In the genomic region with DNA sequence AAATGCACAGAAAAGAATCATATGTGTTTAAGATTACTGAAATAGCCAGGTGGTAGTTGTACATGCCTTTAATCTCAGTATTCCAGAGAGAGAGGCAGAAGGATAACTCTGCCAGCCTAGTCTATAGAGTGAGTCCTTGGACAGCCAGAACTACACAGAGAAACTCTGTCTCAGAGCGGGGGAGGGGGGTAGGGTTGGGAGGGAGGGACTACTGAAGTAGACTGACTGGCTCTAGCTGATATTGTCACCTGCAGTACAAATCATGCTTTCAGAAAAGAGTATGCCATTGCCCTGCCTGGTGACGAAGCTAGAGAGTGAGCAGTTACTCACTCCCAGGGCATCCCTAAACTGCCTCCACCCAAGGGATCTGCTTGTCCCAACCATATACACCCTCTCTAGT, we compare ENCODE assay signal across 31 mouse cellular contexts.
DNase-seq lines count a peak whose midpoint lies in the region; ATAC-seq lines count a peak whose summit lies in the region.
"Had no signal": no experiment of that assay in that cellular context is flagged by ENCODE, and none has a peak within 500 bp of the region (broad histone marks: within the 10 kb centered on the region; RNA-seq: fewer than 3 reads in every experiment).

No protein-coding gene starts in this region.

- no peak overlapping the region for H3K4me3 ChIP-seq in heart, embryonic 10.5 days
- H3K4me3 ChIP-seq in heart, embryonic 16.5 days (ENCODE audit: low read length): no peak overlapping the region
- H3K4me3 ChIP-seq in liver, embryonic 11.5 days (ENCODE audit: low read depth, low read length): no peak overlapping the region
- no peak overlapping the region for H3K4me3 ChIP-seq in liver, embryonic 16.5 days (ENCODE audit: low read depth, low read length)
- H3K4me3 ChIP-seq: embryonic facial prominence, embryonic 13.5 days; forebrain, embryonic 10.5 days; forebrain, embryonic 15.5 days; hindbrain, embryonic 10.5 days; hindbrain, embryonic 15.5 days; left cerebral cortex, adult 2 months; limb, embryonic 12.5 days had no signal

- H3K9me3 ChIP-seq in heart, embryonic 10.5 days: no peaks in the 10 kb centered on the region
- H3K9me3 ChIP-seq in heart, embryonic 16.5 days (replicated peaks; ENCODE audit: control insufficient read depth, low read length): no peaks in the 10 kb centered on the region
- no peaks in the 10 kb centered on the region for H3K9me3 ChIP-seq in liver, embryonic 11.5 days (ENCODE audit: control insufficient read depth, low read length)
- H3K9me3 ChIP-seq in liver, embryonic 16.5 days (replicated peaks; ENCODE audit: control insufficient read depth, low read length): no peaks in the 10 kb centered on the region
- H3K9me3 ChIP-seq: embryonic facial prominence, embryonic 13.5 days; forebrain, embryonic 10.5 days; forebrain, embryonic 15.5 days; hindbrain, embryonic 10.5 days; hindbrain, embryonic 15.5 days; limb, embryonic 12.5 days had no signal

- intact Hi-C loops in heart, postnatal 14 days (cut with DNase I): no loop called here

- DNase-seq in heart, embryonic 10.5 days (ENCODE audit: low spot score): no peak
- no peak for DNase-seq in heart, postnatal 14 days
- DNase-seq in heart, adult 8-10 months (ENCODE audit: low spot score): no peak
- DNase-seq in liver, embryonic 11.5 days (ENCODE audit: low spot score): no peak
- DNase-seq in adrenal gland, adult 18-20 months (ENCODE audit: low spot score in 2 of 2): no peak
- no peak for DNase-seq in adrenal gland, postnatal 10 days
- DNase-seq: adrenal gland, postnatal 25 days; cerebellum, adult 11-12 months; cerebellum, adult 9-11 months; kidney, adult 11 months; kidney, postnatal 14 days; lung, adult 18-20 months; right cerebral cortex, adult 18-20 months; spleen, adult 18-20 months; thymus, adult 2 months; thymus, postnatal 36 days had no signal

- WGBS in heart, embryonic 10.5 days: 64% methylated on average over 2 of the region's 2 CpGs
- 63% methylated on average over 2 of the region's 2 CpGs for WGBS in heart, embryonic 16.5 days
- WGBS in liver, embryonic 11.5 days: 64% methylated on average over 2 of the region's 2 CpGs
- 40% methylated on average over 2 of the region's 2 CpGs for WGBS in liver, embryonic 16.5 days (ENCODE audit: insufficient replicate concordance)

- no peak overlapping the region for H3K9ac ChIP-seq in heart, embryonic 16.5 days (ENCODE audit: low read length)
- H3K9ac ChIP-seq in liver, embryonic 11.5 days (ENCODE audit: low read depth, low read length): no peak overlapping the region
- no peak overlapping the region for H3K9ac ChIP-seq in liver, embryonic 16.5 days (ENCODE audit: low read depth, low read length)
- H3K9ac ChIP-seq: embryonic facial prominence, embryonic 13.5 days; forebrain, embryonic 15.5 days; hindbrain, embryonic 15.5 days; limb, embryonic 12.5 days had no signal

- no peaks in the 10 kb centered on the region for H3K36me3 ChIP-seq in heart, embryonic 10.5 days
- no peaks in the 10 kb centered on the region for H3K36me3 ChIP-seq in heart, embryonic 16.5 days (ENCODE audit: control insufficient read depth, insufficient read depth)
- no peaks in the 10 kb centered on the region for H3K36me3 ChIP-seq in liver, embryonic 11.5 days (ENCODE audit: control insufficient read depth, insufficient read depth, low read length)
- no peaks in the 10 kb centered on the region for H3K36me3 ChIP-seq in liver, embryonic 16.5 days (ENCODE audit: control insufficient read depth, insufficient read depth)
- H3K36me3 ChIP-seq: embryonic facial prominence, embryonic 13.5 days; forebrain, embryonic 10.5 days; forebrain, embryonic 15.5 days; G1E; hindbrain, embryonic 10.5 days; hindbrain, embryonic 15.5 days; limb, embryonic 12.5 days had no signal

- H3K27ac ChIP-seq in heart, embryonic 10.5 days: peak overlapping the region; percentile 56; the same call in 1 of the 2 replicates
- peak overlapping the region; percentile 81 for H3K27ac ChIP-seq in heart, embryonic 16.5 days (ENCODE audit: low read length)
- H3K27ac ChIP-seq in liver, embryonic 11.5 days (ENCODE audit: low read depth, low read length): 0 out of 2 replicates have a peak overlapping the region, but pooled peaks have one; percentile 14
- no peak overlapping the region for H3K27ac ChIP-seq in liver, embryonic 16.5 days (ENCODE audit: low read length)
- H3K27ac ChIP-seq: embryonic facial prominence, embryonic 13.5 days; forebrain, embryonic 10.5 days; forebrain, embryonic 15.5 days; hindbrain, embryonic 10.5 days; hindbrain, embryonic 15.5 days; left cerebral cortex, adult 2 months; limb, embryonic 12.5 days; macrophage had no signal

- peaks cover 34% of the 10 kb centered on the region for H3K4me1 ChIP-seq in heart, embryonic 10.5 days
- H3K4me1 ChIP-seq in heart, embryonic 16.5 days (ENCODE audit: control insufficient read depth, insufficient read depth, low read length): peaks cover 13% of the 10 kb centered on the region
- H3K4me1 ChIP-seq in liver, embryonic 11.5 days (replicated peaks; ENCODE audit: control insufficient read depth, insufficient read depth, low read length): peaks cover 21% of the 10 kb centered on the region
- H3K4me1 ChIP-seq in liver, embryonic 16.5 days (ENCODE audit: control insufficient read depth, low read depth, low read length): peaks cover 16% of the 10 kb centered on the region
- H3K4me1 ChIP-seq: embryonic facial prominence, embryonic 13.5 days; forebrain, embryonic 15.5 days; hindbrain, embryonic 15.5 days; limb, embryonic 12.5 days had no signal

- 0 out of 2 replicates have a peak overlapping the region, but pooled peaks have one; percentile 1 for H3K4me2 ChIP-seq in heart, embryonic 16.5 days (ENCODE audit: low read depth, low read length)
- no peak overlapping the region for H3K4me2 ChIP-seq in liver, embryonic 11.5 days
- H3K4me2 ChIP-seq in liver, embryonic 16.5 days (ENCODE audit: low read depth, low read length): no peak overlapping the region
- H3K4me2 ChIP-seq: embryonic facial prominence, embryonic 13.5 days; forebrain, embryonic 15.5 days; hindbrain, embryonic 15.5 days; limb, embryonic 12.5 days had no signal

- H3K27me3 ChIP-seq in heart, embryonic 10.5 days (ENCODE audit: insufficient read depth, poor library complexity, severe bottlenecking): no peaks in the 10 kb centered on the region
- H3K27me3 ChIP-seq in heart, embryonic 16.5 days (ENCODE audit: control insufficient read depth, insufficient read depth, low read length): no peaks in the 10 kb centered on the region
- H3K27me3 ChIP-seq in liver, embryonic 11.5 days (replicated peaks; ENCODE audit: control insufficient read depth, insufficient read depth, low read length): no peaks in the 10 kb centered on the region
- H3K27me3 ChIP-seq in liver, embryonic 16.5 days (ENCODE audit: control insufficient read depth, insufficient read depth, low read depth, low read length): no peaks in the 10 kb centered on the region
- H3K27me3 ChIP-seq: embryonic facial prominence, embryonic 13.5 days; forebrain, embryonic 15.5 days; hindbrain, embryonic 15.5 days; limb, embryonic 12.5 days; Patski had no signal

- ATAC-seq in heart, embryonic 16.5 days (replicated peaks; ENCODE audit: extremely low read depth, insufficient read depth, low FRiP score): no peak
- peak; percentile 72 for ATAC-seq in liver, embryonic 11.5 days (replicated peaks; ENCODE audit: low FRiP score)
- ATAC-seq in liver, embryonic 16.5 days (ENCODE audit: low read depth): peak; percentile 30; the same call in 1 of the 2 replicates
- ATAC-seq: forebrain, embryonic 15.5 days; inflammation-experienced regulatory T-cells, adult 6 months; lung, postnatal 0 days; midbrain, embryonic 16.5 days; Patski had no signal
